Mouse (Mus musculus): ENCODE measurements at regions not wholly inside any gene's neighbourhood (a gene's known extent, or its start where the extent isn't known, plus 50 kb on each side); places are given as distances from the start of the nearest gene placed in this dataset.

GRCm38 (mm10) chr15:61548400-61548799 lies 625.6 kb upstream of the A1bg start:
- Histone ChIP-seq H3K4me3 (replicated peaks; ENCODE audit: low read length) (no peak overlapping the region), H3K27me3 (ENCODE audit: insufficient read depth, low read length) (no peaks in the 10 kb centered on the region), H3K36me3 (ENCODE audit: insufficient read depth, low read length) (no peaks in the 10 kb centered on the region), H3K4me1 (replicated peaks; ENCODE audit: low read depth, low read length) (no peaks in the 10 kb centered on the region), H3K9me3 (ENCODE audit: low read length) (no peaks in the 10 kb centered on the region)
- TF ChIP-seq POU5F1 (IDR thresholded peaks at IDR 0.05; ENCODE audit: borderline replicate concordance, low read length): no peak
- no peak for TF ChIP-seq NANOG (IDR thresholded peaks at IDR 0.05; ENCODE audit: borderline replicate concordance, low read length)
- no peak for TF ChIP-seq CTCF (conservative IDR thresholded peaks at IDR 0.05; ENCODE audit: low read length)

GRCm38 (mm10) chr15:61546608-61547007 lies 623.8 kb upstream of the A1bg start:
- no peaks in the 10 kb centered on the region for H3K36me3 ChIP-seq (ENCODE audit: insufficient read depth, low read length)
- no peak for TF ChIP-seq POU5F1 (IDR thresholded peaks at IDR 0.05; ENCODE audit: borderline replicate concordance, low read length)
- TF ChIP-seq NANOG (IDR thresholded peaks at IDR 0.05; ENCODE audit: borderline replicate concordance, low read length): no peak
- no peak for TF ChIP-seq CTCF (conservative IDR thresholded peaks at IDR 0.05; ENCODE audit: low read length)
- H3K27me3 ChIP-seq (ENCODE audit: insufficient read depth, low read length): no peaks in the 10 kb centered on the region

GRCm38 (mm10) chr15:61544074-61544473 lies 621.3 kb upstream of the A1bg start:
- Histone ChIP-seq H3K27me3 (ENCODE audit: insufficient read depth, low read length) (no peaks in the 10 kb centered on the region), H3K4me3 (replicated peaks; ENCODE audit: low read length) (no peak overlapping the region), H3K9me3 (ENCODE audit: low read length) (no peaks in the 10 kb centered on the region), H3K36me3 (ENCODE audit: insufficient read depth, low read length) (no peaks in the 10 kb centered on the region), H3K4me1 (replicated peaks; ENCODE audit: low read depth, low read length) (no peaks in the 10 kb centered on the region)
- TF ChIP-seq POU5F1 (IDR thresholded peaks at IDR 0.05; ENCODE audit: borderline replicate concordance, low read length) (no peak), NANOG (IDR thresholded peaks at IDR 0.05; ENCODE audit: borderline replicate concordance, low read length) (no peak), CTCF (conservative IDR thresholded peaks at IDR 0.05; ENCODE audit: low read length) (no peak)

More at GRCm38 (mm10) chr15:61546608-61547007, 623.8 kb upstream of the A1bg start:
- H3K4me3 ChIP-seq (replicated peaks; ENCODE audit: low read length): no peak overlapping the region
- H3K4me1 ChIP-seq (replicated peaks; ENCODE audit: low read depth, low read length): no peaks in the 10 kb centered on the region
- H3K9me3 ChIP-seq (ENCODE audit: low read length): no peaks in the 10 kb centered on the region

GRCm38 (mm10) chr15:61541643-61542042 lies 618.8 kb upstream of the A1bg start:
- Histone ChIP-seq H3K27me3 (ENCODE audit: insufficient read depth, low read length) (no peaks in the 10 kb centered on the region), H3K4me1 (replicated peaks; ENCODE audit: low read depth, low read length) (no peaks in the 10 kb centered on the region), H3K9me3 (ENCODE audit: low read length) (no peaks in the 10 kb centered on the region), H3K4me3 (replicated peaks; ENCODE audit: low read length) (no peak overlapping the region), H3K36me3 (ENCODE audit: insufficient read depth, low read length) (no peaks in the 10 kb centered on the region)
- TF ChIP-seq CTCF (conservative IDR thresholded peaks at IDR 0.05; ENCODE audit: low read length): no peak
- no peak for TF ChIP-seq POU5F1 (IDR thresholded peaks at IDR 0.05; ENCODE audit: borderline replicate concordance, low read length)
- TF ChIP-seq NANOG (IDR thresholded peaks at IDR 0.05; ENCODE audit: borderline replicate concordance, low read length): no peak

GRCm38 (mm10) chr15:61540753-61541421 lies 618.1 kb upstream of the A1bg start:
- TF ChIP-seq POU5F1 (IDR thresholded peaks at IDR 0.05; ENCODE audit: borderline replicate concordance, low read length) (no peak), CTCF (conservative IDR thresholded peaks at IDR 0.05; ENCODE audit: low read length) (no peak), NANOG (IDR thresholded peaks at IDR 0.05; ENCODE audit: borderline replicate concordance, low read length) (no peak)
- H3K4me3 ChIP-seq (replicated peaks; ENCODE audit: low read length): no peak overlapping the region
- H3K4me1 ChIP-seq (replicated peaks; ENCODE audit: low read depth, low read length): no peaks in the 10 kb centered on the region
- H3K9me3 ChIP-seq (ENCODE audit: low read length): no peaks in the 10 kb centered on the region
- no peaks in the 10 kb centered on the region for H3K36me3 ChIP-seq (ENCODE audit: insufficient read depth, low read length)
- no peaks in the 10 kb centered on the region for H3K27me3 ChIP-seq (ENCODE audit: insufficient read depth, low read length)

GRCm38 (mm10) chr15:61538930-61539329 lies 616.1 kb upstream of the A1bg start:
- Histone ChIP-seq H3K9me3 (ENCODE audit: low read length) (no peaks in the 10 kb centered on the region), H3K27me3 (ENCODE audit: insufficient read depth, low read length) (no peaks in the 10 kb centered on the region), H3K4me1 (replicated peaks; ENCODE audit: low read depth, low read length) (no peaks in the 10 kb centered on the region), H3K4me3 (replicated peaks; ENCODE audit: low read length) (no peak overlapping the region), H3K36me3 (ENCODE audit: insufficient read depth, low read length) (no peaks in the 10 kb centered on the region)
- no peak for TF ChIP-seq NANOG (IDR thresholded peaks at IDR 0.05; ENCODE audit: borderline replicate concordance, low read length)
- no peak for TF ChIP-seq CTCF (conservative IDR thresholded peaks at IDR 0.05; ENCODE audit: low read length)
- TF ChIP-seq POU5F1 (IDR thresholded peaks at IDR 0.05; ENCODE audit: borderline replicate concordance, low read length): no peak

- Histone ChIP-seq H3K9me3 (ENCODE audit: low read length) (no peaks in the 10 kb centered on the region), H3K4me3 (replicated peaks; ENCODE audit: low read length) (no peak overlapping the region), H3K36me3 (ENCODE audit: insufficient read depth, low read length) (no peaks in the 10 kb centered on the region), H3K27me3 (ENCODE audit: insufficient read depth, low read length) (no peaks in the 10 kb centered on the region), H3K4me1 (replicated peaks; ENCODE audit: low read depth, low read length) (no peaks in the 10 kb centered on the region)
- TF ChIP-seq NANOG (IDR thresholded peaks at IDR 0.05; ENCODE audit: borderline replicate concordance, low read length) (no peak), CTCF (conservative IDR thresholded peaks at IDR 0.05; ENCODE audit: low read length) (no peak), POU5F1 (IDR thresholded peaks at IDR 0.05; ENCODE audit: borderline replicate concordance, low read length) (no peak)
These were observed 615.5 kb upstream of the A1bg start for GRCm38 (mm10) chr15:61538169-61538755.

GRCm38 (mm10) chr15:61536332-61536716 lies 613.5 kb upstream of the A1bg start:
- no peak for TF ChIP-seq POU5F1 (IDR thresholded peaks at IDR 0.05; ENCODE audit: borderline replicate concordance, low read length)
- no peak for TF ChIP-seq NANOG (IDR thresholded peaks at IDR 0.05; ENCODE audit: borderline replicate concordance, low read length)
- TF ChIP-seq CTCF (conservative IDR thresholded peaks at IDR 0.05; ENCODE audit: low read length): no peak
- Histone ChIP-seq H3K36me3 (ENCODE audit: insufficient read depth, low read length) (no peaks in the 10 kb centered on the region), H3K27me3 (ENCODE audit: insufficient read depth, low read length) (no peaks in the 10 kb centered on the region), H3K9me3 (ENCODE audit: low read length) (no peaks in the 10 kb centered on the region), H3K4me1 (replicated peaks; ENCODE audit: low read depth, low read length) (no peaks in the 10 kb centered on the region), H3K4me3 (replicated peaks; ENCODE audit: low read length) (no peak overlapping the region)
